ENCODE assay signal across 17 mouse cellular contexts in the genomic region with DNA sequence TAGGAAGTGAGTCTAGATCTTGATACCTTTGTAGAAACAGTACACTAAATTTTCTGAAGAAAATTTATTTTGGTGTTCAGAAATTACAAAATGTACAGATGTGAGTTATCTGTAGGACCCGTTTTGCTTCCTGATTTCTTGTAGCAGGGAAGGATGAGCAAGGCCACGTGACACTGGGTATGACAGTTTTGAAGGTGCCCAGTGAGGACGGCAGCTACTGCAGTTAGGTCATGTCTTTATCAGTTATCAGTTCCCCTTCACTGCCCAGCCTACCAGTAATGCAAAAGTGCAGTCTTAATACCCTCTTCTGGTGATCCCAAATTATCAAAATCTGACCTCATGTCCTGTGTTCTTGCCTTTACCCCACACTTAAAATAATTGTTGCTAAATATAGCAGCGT. TPM values are rescaled to one million over a fixed set of nuclear protein-coding genes. Genes with fewer than 3 reads are reported as not detected.
DNase-seq lines count a peak whose midpoint lies in the region; ATAC-seq and TF ChIP-seq lines count a peak whose summit lies in the region.
"Had no signal": no experiment of that assay in that cellular context is flagged by ENCODE, and none has a peak within 500 bp of the region (broad histone marks: within the 10 kb centered on the region; RNA-seq: fewer than 3 reads in every experiment).

No protein-coding gene starts in this region.

- no peaks in the 10 kb centered on the region for H3K27me3 ChIP-seq in heart, embryonic 14.5 days (ENCODE audit: control insufficient read depth, insufficient read depth, low read length)
- no peaks in the 10 kb centered on the region for H3K27me3 ChIP-seq in liver, adult 2 months (ENCODE audit: control insufficient read depth, insufficient read depth, low read length)
- no peaks in the 10 kb centered on the region for H3K27me3 ChIP-seq in megakaryocyte, embryonic 14.5 days (replicated peaks)
- H3K27me3 ChIP-seq in forebrain, embryonic 14.5 days (replicated peaks; ENCODE audit: control insufficient read depth, insufficient read depth, low read length): no peaks in the 10 kb centered on the region
- H3K27me3 ChIP-seq: forebrain, embryonic 15.5 days; neural tube, embryonic 15.5 days; stomach, embryonic 15.5 days had no signal

- H3K9me3 ChIP-seq in heart, embryonic 14.5 days (ENCODE audit: control insufficient read depth, low read length): no peaks in the 10 kb centered on the region
- no peaks in the 10 kb centered on the region for H3K9me3 ChIP-seq in megakaryocyte, embryonic 14.5 days
- no peaks in the 10 kb centered on the region for H3K9me3 ChIP-seq in forebrain, embryonic 14.5 days (replicated peaks; ENCODE audit: control insufficient read depth, low read length)
- H3K9me3 ChIP-seq: forebrain, embryonic 15.5 days; midbrain, embryonic 10.5 days; neural tube, embryonic 15.5 days; stomach, embryonic 15.5 days had no signal

- 14% methylated on average over 4 of the region's 4 CpGs for WGBS in heart, embryonic 14.5 days
- 15% methylated on average over 4 of the region's 4 CpGs for WGBS in liver, adult 2 months
- WGBS in forebrain, embryonic 14.5 days: 89% methylated on average over 4 of the region's 4 CpGs

- H3K79me2 ChIP-seq in liver, adult 2 months (ENCODE audit: control insufficient read depth, insufficient read depth, low read length): peaks cover 25% of the 10 kb centered on the region

- no peak for TF ChIP-seq POLR2A in liver, adult 2 months (IDR thresholded peaks at IDR 0.05; ENCODE audit: extremely low read depth, insufficient read depth, low read length)

- H3K36me3 ChIP-seq in heart, embryonic 14.5 days (ENCODE audit: control insufficient read depth, insufficient read depth, low read length): no peaks in the 10 kb centered on the region
- peaks cover 6% of the 10 kb centered on the region for H3K36me3 ChIP-seq in liver, adult 2 months (ENCODE audit: control insufficient read depth, insufficient read depth, low read length)
- H3K36me3 ChIP-seq in megakaryocyte, embryonic 14.5 days (replicated peaks; ENCODE audit: low read length): no peaks in the 10 kb centered on the region
- H3K36me3 ChIP-seq in forebrain, embryonic 14.5 days (ENCODE audit: control insufficient read depth, insufficient read depth, low read length): no peaks in the 10 kb centered on the region
- H3K36me3 ChIP-seq: forebrain, embryonic 15.5 days; midbrain, embryonic 10.5 days; neural tube, embryonic 15.5 days; stomach, embryonic 15.5 days had no signal

- peak overlapping the region in 1 of 2 experiments; percentile 74; a peak in 1 of 4 replicates for H3K4me3 ChIP-seq in heart, embryonic 14.5 days (ENCODE audit: control insufficient read depth in 1 of 2, insufficient read depth in 1 of 2, low read depth in 1 of 2, low read length in 2 of 2)
- H3K4me3 ChIP-seq in liver, adult 2 months (ENCODE audit: insufficient read depth, low read depth, low read length): peak overlapping the region; percentile 93
- peak overlapping the region; percentile 84 for H3K4me3 ChIP-seq in megakaryocyte, embryonic 14.5 days (replicated peaks)
- no peak overlapping the region for H3K4me3 ChIP-seq in forebrain, embryonic 14.5 days (ENCODE audit: low read depth, low read length)
- H3K4me3 ChIP-seq: forebrain, embryonic 15.5 days; gastrocnemius, adult 2 months; left cerebral cortex, adult 2 months; midbrain, embryonic 10.5 days; neural tube, embryonic 15.5 days; stomach, embryonic 15.5 days had no signal

- H3K27ac ChIP-seq in heart, embryonic 14.5 days (replicated peaks in 1 of 2; ENCODE audit: control insufficient read depth in 1 of 2, insufficient read depth in 1 of 2, low read depth in 2 of 2, low read length in 2 of 2): peak overlapping the region; percentile 24 to 59; a peak in 3 of 4 replicates
- H3K27ac ChIP-seq in liver, adult 2 months (replicated peaks; ENCODE audit: insufficient read depth, low read depth, low read length): peak overlapping the region; percentile 24
- H3K27ac ChIP-seq in forebrain, embryonic 14.5 days (ENCODE audit: low read depth, low read length): no peak overlapping the region
- H3K27ac ChIP-seq: forebrain, embryonic 15.5 days; left cerebral cortex, adult 2 months; midbrain, embryonic 10.5 days; neural tube, embryonic 15.5 days; stomach, embryonic 15.5 days had no signal

- H3K9ac ChIP-seq in heart, embryonic 14.5 days (ENCODE audit: low read length): 0 out of 2 replicates have a peak overlapping the region, but pooled peaks have one; percentile 83
- H3K9ac ChIP-seq in liver, adult 2 months (ENCODE audit: low read depth, low read length): peak overlapping the region; percentile 69
- H3K9ac ChIP-seq in forebrain, embryonic 14.5 days (ENCODE audit: low read length): no peak overlapping the region
- H3K9ac ChIP-seq: forebrain, embryonic 15.5 days; neural tube, embryonic 15.5 days; stomach, embryonic 15.5 days had no signal

- H3K4me1 ChIP-seq in heart, embryonic 14.5 days (ENCODE audit: control insufficient read depth in 2 of 2, insufficient read depth in 2 of 2, low read length in 2 of 2): peaks cover 10 to 59% of the 10 kb centered on the region in 2 experiments
- peaks cover 26% of the 10 kb centered on the region for H3K4me1 ChIP-seq in liver, adult 2 months (ENCODE audit: control insufficient read depth, insufficient read depth, low read length)
- H3K4me1 ChIP-seq in megakaryocyte, embryonic 14.5 days: peaks cover 69% of the 10 kb centered on the region
- peaks cover 3% of the 10 kb centered on the region for H3K4me1 ChIP-seq in forebrain, embryonic 14.5 days (ENCODE audit: control insufficient read depth, insufficient read depth, low read length)

- H3K4me2 ChIP-seq in heart, embryonic 14.5 days (ENCODE audit: low read length): peak overlapping the region; percentile 66
- H3K4me2 ChIP-seq in forebrain, embryonic 14.5 days (ENCODE audit: low read length): no peak overlapping the region
- H3K4me2 ChIP-seq: forebrain, embryonic 15.5 days; neural tube, embryonic 15.5 days had no signal

- TF ChIP-seq CTCF in liver, adult 2 months (IDR thresholded peaks at IDR 0.05; ENCODE audit: low read depth, low read length): no peak

- no peak for DNase-seq in heart, adult 8-10 months (ENCODE audit: low spot score)
- DNase-seq in c-Kit-positive CD71-positive TER-119-negative erythroid progenitor cells, embryonic 14.5 days (ENCODE audit: low read depth): peak; percentile 49
- peak; percentile 79 for DNase-seq in liver, adult 2 months (ENCODE audit: extremely low read depth, low read depth, low spot score)
- no peak for DNase-seq in adrenal gland, postnatal 14 days
- no peak for DNase-seq in forebrain, embryonic 14.5 days (ENCODE audit: low spot score)
- DNase-seq: adrenal gland, adult 2 months; cerebellum, adult 9-11 months; gastrocnemius, adult 2 months; retina, postnatal 1 day had no signal

- ATAC-seq in heart, embryonic 14.5 days (ENCODE audit: insufficient number of reproducible peaks, insufficient read depth, low FRiP score, low read depth): no peak
- ATAC-seq in forebrain, embryonic 14.5 days: no peak
- ATAC-seq: forebrain, embryonic 15.5 days; lung, postnatal 0 days had no signal

RNA-seq across cellular contexts. Expression of gene Adk, which starts 25.6 kb away (rescaled TPM):
- polyA plus RNA-seq in heart, embryonic 14.5 days (2014; fragmentation: Nextera tagmentation; extraction: Ambion mirVana): 250 and 263 TPM in 2 replicates
- total RNA-seq in heart, adult 8-10 months (2022): 100 to 1,000 TPM; 233 to 260 (median 250) TPM
- total RNA-seq in liver, adult 2 months (2014; rRNA removed): 877 and 924 TPM in 2 replicates
- polyA plus RNA-seq in liver, adult 2 months (2012; rRNA removed): 231 and 284 TPM in 2 replicates
- 2.1 TPM in 1 of 2 replicates, not detected in the other for polyA plus RNA-seq in megakaryocyte, embryonic 14.5 days (2012; ENCODE audit: insufficient read depth, low replicate concordance)
- 97.4 and 164 TPM in 2 replicates for total RNA-seq in adrenal gland, postnatal 14 days (2021)
- polyA plus RNA-seq in forebrain, embryonic 14.5 days (2014; fragmentation: Nextera tagmentation; extraction: Ambion mirVana): 79.9 and 81.7 TPM in 2 replicates

RNA-seq across cellular contexts. Expression of gene Ap3m1, which starts 25.6 kb away (rescaled TPM):
- 63.2 and 72.3 TPM in 2 replicates for polyA plus RNA-seq in heart, embryonic 14.5 days (2014; fragmentation: Nextera tagmentation; extraction: Ambion mirVana)
- 10 to 100 TPM; 50.5 to 59.8 (median 57.0) TPM for total RNA-seq in heart, adult 8-10 months (2022)
- 126 and 143 TPM in 2 replicates for total RNA-seq in liver, adult 2 months (2014; rRNA removed)
- polyA plus RNA-seq in liver, adult 2 months (2012; rRNA removed): 44.8 and 55.2 TPM in 2 replicates
- polyA plus RNA-seq in megakaryocyte, embryonic 14.5 days (2012; ENCODE audit: insufficient read depth, low replicate concordance): 0.49 and 2.7 TPM in 2 replicates
- total RNA-seq in adrenal gland, postnatal 14 days (2021): 87.7 and 99.3 TPM in 2 replicates
- polyA plus RNA-seq in forebrain, embryonic 14.5 days (2014; fragmentation: Nextera tagmentation; extraction: Ambion mirVana): 139 and 145 TPM in 2 replicates

Comparison
In these comparisons a context has a peak if more than half of its experiments do, and no peak if none do; other contexts are left out.
1. DNase-seq: peak in c-Kit-positive CD71-positive TER-119-negative erythroid progenitor cells, embryonic 14.5 days (single experiment) and liver, adult 2 months (single experiment); none in heart, adult 8-10 months (single experiment), adrenal gland, postnatal 14 days (single experiment) and forebrain, embryonic 14.5 days (single experiment).
2. RNA of gene Adk, which starts 25.6 kb away (polyA plus RNA-seq): 250 to 263 TPM in heart, embryonic 14.5 days, 231 to 284 TPM in liver, adult 2 months and 79.9 to 81.7 TPM in forebrain, embryonic 14.5 days; 2.1 TPM in megakaryocyte, embryonic 14.5 days; every median in the first group is over 10 times any median in the second.
3. RNA of gene Ap3m1, which starts 25.6 kb away (polyA plus RNA-seq): 139 to 145 TPM in forebrain, embryonic 14.5 days, 63.2 to 72.3 TPM in heart, embryonic 14.5 days and 44.8 to 55.2 TPM in liver, adult 2 months; 0.49 to 2.7 TPM in megakaryocyte, embryonic 14.5 days; every median in the first group is over 10 times any median in the second.